Mouse (Mus musculus): ENCODE data around the gene Fam118a. TPM values are rescaled to one million over a fixed set of nuclear protein-coding genes. Genes with fewer than 3 reads are reported as not detected.

Fam118a gene
- total RNA-seq, 2 experiments from 2014 or later = 10.5 to 12.5 TPM

GRCm38 (mm10) chr15:85055186-85055585 lies 26.4 kb downstream of the Fam118a start:
- no peak for ATAC-seq (replicated peaks; ENCODE audit: poor library complexity)

GRCm38 (mm10) chr15:85063421-85063820 lies 34.7 kb downstream of the Fam118a start:
- ATAC-seq (replicated peaks; ENCODE audit: poor library complexity) = no peak

GRCm38 (mm10) chr15:85070561-85070960 lies 41.8 kb downstream of the Fam118a start:
- peak; percentile 74 for ATAC-seq (replicated peaks; ENCODE audit: poor library complexity)

- no peak for ATAC-seq (replicated peaks; ENCODE audit: poor library complexity)
These were observed 43.9 kb downstream of the Fam118a start for GRCm38 (mm10) chr15:85072651-85073050.

GRCm38 (mm10) chr15:85085641-85086040 lies 56.9 kb downstream of the Fam118a start:
- no peak for ATAC-seq (replicated peaks; ENCODE audit: poor library complexity)

Other genes starting within 250 kb of the Fam118a start
- 0.20 and 0.32 TPM in 2 replicates for gene Phf21b, start 172.9 kb upstream of the Fam118a start, total RNA-seq (2015)
- 0.08 and 0.10 TPM in 2 replicates for gene Phf21b, start 172.9 kb upstream of the Fam118a start, total RNA-seq (2017)
- gene Gm29666, start 108.9 kb upstream of the Fam118a start, total RNA-seq (2015) = 0.25 and 0.46 TPM in 2 replicates
- 0.20 and 0.25 TPM in 2 replicates for gene Gm29666, start 108.9 kb upstream of the Fam118a start, total RNA-seq (2017)
- gene Nup50, start 105.5 kb upstream of the Fam118a start, total RNA-seq (2015) = 43.6 and 44.8 TPM in 2 replicates
- 87.7 and 99.3 TPM in 2 replicates for gene Nup50, start 105.5 kb upstream of the Fam118a start, total RNA-seq (2017)
- 8.0 and 10.0 TPM in 2 replicates for gene 5031439G07Rik, start 40.4 kb upstream of the Fam118a start, total RNA-seq (2015)
- gene 5031439G07Rik, start 40.4 kb upstream of the Fam118a start, total RNA-seq (2017) = 11.7 and 17.7 TPM in 2 replicates
- not detected in 2 replicates for gene Upk3a, start 11.8 kb upstream of the Fam118a start, total RNA-seq (2015)
- gene Upk3a, start 11.8 kb upstream of the Fam118a start, total RNA-seq (2017) = not detected in 2 replicates
- not detected in 2 replicates for gene Smc1b, start 103.0 kb downstream of the Fam118a start, total RNA-seq (2015)
- gene Smc1b, start 103.0 kb downstream of the Fam118a start, total RNA-seq (2017) = not detected in 2 replicates
- not detected in 2 replicates for gene Ribc2, start 103.1 kb downstream of the Fam118a start, total RNA-seq (2015)
- not detected in 2 replicates for gene Ribc2, start 103.1 kb downstream of the Fam118a start, total RNA-seq (2017)
- 0.42 and 0.47 TPM in 2 replicates for gene Fbln1, start 177.0 kb downstream of the Fam118a start, total RNA-seq (2015)
- gene Fbln1, start 177.0 kb downstream of the Fam118a start, total RNA-seq (2017) = 0.24 and 0.37 TPM in 2 replicates